Mouse (Mus musculus) liver, adult (tissue): ENCODE measurements at regions not wholly inside any gene's neighbourhood (a gene's known extent, or its start where the extent isn't known, plus 50 kb on each side); places are given as distances from the start of the nearest gene placed in this dataset.

ENCODE experiments used
- GATA4 ChIP-seq: IDR thresholded peaks from 2 replicates; pipeline ENCODE4 v1.6.1; 2014; ENCODE audit warnings: mild to moderate bottlenecking, low read length; ENCODE audit not compliant: insufficient replicate concordance

- TF ChIP-seq GATA4, result no peak
Observed at GRCm38 (mm10) chr16:77166722-77167121, 153.2 kb downstream of the Usp25 start.

DNA sequence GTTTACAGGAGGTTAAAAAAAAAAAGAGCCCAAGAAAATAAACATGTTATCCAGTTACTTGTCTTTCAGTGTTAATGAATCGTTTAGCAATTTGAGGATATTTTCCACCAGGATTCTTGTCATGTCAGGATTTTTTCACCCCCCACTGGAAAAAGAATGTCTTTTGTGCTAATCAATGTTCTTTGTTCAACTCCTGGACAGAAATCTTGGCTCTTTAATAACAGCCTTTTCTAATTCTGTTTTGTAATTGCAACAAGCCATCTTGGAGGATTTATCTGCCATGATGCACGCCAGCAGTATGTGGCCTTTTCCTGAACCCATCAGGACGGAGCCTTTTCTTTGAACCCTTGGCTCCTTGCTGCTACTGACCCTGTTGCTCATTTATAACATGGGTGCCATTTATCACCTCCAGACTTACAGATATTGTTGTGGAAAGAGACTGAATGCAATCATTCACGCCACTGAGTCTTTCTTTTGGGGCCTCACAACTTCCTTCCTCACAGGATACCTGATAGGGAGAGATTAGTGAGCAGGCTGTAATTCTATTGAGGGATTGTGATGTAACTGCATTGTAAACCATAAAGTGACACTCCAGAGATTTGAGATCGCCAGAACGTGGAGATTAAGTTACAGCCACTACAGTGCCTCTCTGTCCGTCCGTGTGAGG lies 159.7 kb downstream of the Usp25 start:
- TF ChIP-seq GATA4, result peak; percentile 86; the same call in 1 of the 2 replicates

- TF ChIP-seq GATA4, result no peak
Observed at GRCm38 (mm10) chr16:77174744-77175432, 161.4 kb downstream of the Usp25 start.

DNA sequence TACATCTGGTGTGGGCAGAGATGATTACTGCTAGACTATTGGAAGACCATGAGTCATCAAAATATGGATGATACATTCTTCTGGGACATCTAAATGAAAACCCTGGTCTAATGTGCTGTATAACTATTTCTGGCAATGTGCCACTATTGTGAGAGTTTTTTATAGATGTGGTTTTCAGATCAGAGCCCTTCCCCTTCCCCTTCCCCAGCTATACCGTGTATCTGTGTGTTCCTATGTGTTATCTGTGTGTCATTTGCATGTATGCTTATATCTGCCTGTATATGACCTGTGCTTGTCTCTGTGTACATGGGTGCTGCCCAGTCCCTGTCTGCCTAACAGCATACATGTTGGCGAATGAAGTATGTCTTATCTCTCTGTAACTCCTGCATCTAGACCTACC lies 167.5 kb downstream of the Usp25 start:
- no peak for TF ChIP-seq GATA4
